17 mouse cellular contexts compared by ENCODE assay signal in the genomic region with DNA sequence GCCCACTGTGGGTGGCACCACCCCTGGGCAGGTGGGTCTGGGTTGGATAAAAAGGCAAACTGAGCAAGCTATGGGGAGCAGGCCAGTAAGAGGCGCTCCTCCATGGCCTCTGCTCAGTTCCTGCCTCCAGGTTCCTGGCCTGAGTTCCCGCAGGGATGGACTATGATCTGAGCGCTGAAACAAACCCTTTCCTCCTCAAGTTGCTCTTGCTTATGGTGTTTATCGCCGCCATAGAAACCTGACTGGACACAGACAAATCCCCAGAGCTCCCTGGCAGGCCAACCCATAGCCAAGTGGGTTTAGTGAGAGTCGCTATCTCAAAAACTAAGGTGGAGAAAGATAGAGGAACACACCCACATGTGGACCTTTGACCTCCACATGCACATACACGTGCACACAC.
DNase-seq lines count a peak whose midpoint lies in the region; ATAC-seq lines count a peak whose summit lies in the region.
"Had no signal": no experiment of that assay in that cellular context is flagged by ENCODE, and none has a peak within 500 bp of the region (broad histone marks: within the 10 kb centered on the region; RNA-seq: fewer than 3 reads in every experiment).

No protein-coding gene starts in this region.

- peaks cover 79% of the 10 kb centered on the region for H3K4me1 ChIP-seq in heart, embryonic 13.5 days
- peaks cover 48% of the 10 kb centered on the region for H3K4me1 ChIP-seq in heart, embryonic 11.5 days (ENCODE audit: control insufficient read depth, insufficient read depth, low read length)
- H3K4me1 ChIP-seq in intestine, embryonic 16.5 days (ENCODE audit: control insufficient read depth, insufficient read depth, low read length): peaks cover 52% of the 10 kb centered on the region

- WGBS in heart, embryonic 13.5 days: 67% methylated on average over 7 of the region's 7 CpGs
- 65% methylated on average over 7 of the region's 7 CpGs for WGBS in heart, embryonic 11.5 days (ENCODE audit: insufficient replicate concordance)
- WGBS in intestine, embryonic 16.5 days: 61% methylated on average over 7 of the region's 7 CpGs

- H3K27me3 ChIP-seq in heart, embryonic 13.5 days (replicated peaks): 0 out of 2 replicates have a peak, but pooled peaks cover 2% of the 10 kb centered on the region
- peaks cover 6% of the 10 kb centered on the region; the same call in 1 of the 2 replicates for H3K27me3 ChIP-seq in heart, embryonic 11.5 days (ENCODE audit: control insufficient read depth, insufficient read depth, low read length)
- H3K27me3 ChIP-seq in intestine, embryonic 16.5 days (replicated peaks; ENCODE audit: control insufficient read depth, insufficient read depth, low read length): no peaks in the 10 kb centered on the region

- no peak overlapping the region for H3K4me2 ChIP-seq in heart, embryonic 13.5 days
- no peak overlapping the region for H3K4me2 ChIP-seq in heart, embryonic 11.5 days
- no peak overlapping the region for H3K4me2 ChIP-seq in intestine, embryonic 16.5 days (ENCODE audit: low read depth, low read length)
- H3K4me2 ChIP-seq: liver, embryonic 13.5 days had no signal

- no peaks in the 10 kb centered on the region for H3K9me3 ChIP-seq in heart, embryonic 13.5 days
- H3K9me3 ChIP-seq in heart, embryonic 11.5 days (replicated peaks; ENCODE audit: control insufficient read depth, low read length): no peaks in the 10 kb centered on the region
- H3K9me3 ChIP-seq in intestine, embryonic 16.5 days (ENCODE audit: control insufficient read depth, low read length): no peaks in the 10 kb centered on the region
- H3K9me3 ChIP-seq: hindbrain, embryonic 10.5 days; liver, embryonic 13.5 days had no signal

- no peak for ATAC-seq in heart, embryonic 13.5 days (ENCODE audit: extremely low read depth, insufficient number of reproducible peaks, low FRiP score, low TSS enrichment)
- no peak for ATAC-seq in heart, embryonic 11.5 days (replicated peaks; ENCODE audit: insufficient number of reproducible peaks, low FRiP score, low TSS enrichment)
- peak; percentile 51 for ATAC-seq in intestine, embryonic 16.5 days
- ATAC-seq: forebrain, embryonic 16.5 days had no signal

- DNase-seq in kidney, postnatal 10 days: peak; percentile 39
- DNase-seq in kidney, adult 8-10 months: no peak
- DNase-seq in NIH3T3 (ENCODE audit: low read depth): peak; percentile 43
- no peak for DNase-seq in layer of hippocampus, adult 18-20 months (ENCODE audit: low spot score in 2 of 2)
- DNase-seq in natural killer cell, adult 2 months (ENCODE audit: low spot score in 2 of 2): no peak
- DNase-seq: cerebellum, adult 2 months; left cerebral cortex, postnatal 4 days; liver, embryonic 13.5 days; thymus, adult 2 months had no signal

- H3K36me3 ChIP-seq in heart, embryonic 13.5 days: no peaks in the 10 kb centered on the region
- H3K36me3 ChIP-seq in heart, embryonic 11.5 days (ENCODE audit: control insufficient read depth, insufficient read depth, low read length): no peaks in the 10 kb centered on the region
- H3K36me3 ChIP-seq in intestine, embryonic 16.5 days (ENCODE audit: control insufficient read depth, insufficient read depth, low read length): no peaks in the 10 kb centered on the region
- H3K36me3 ChIP-seq: hindbrain, embryonic 10.5 days; liver, embryonic 13.5 days had no signal

- H3K4me3 ChIP-seq in heart, embryonic 13.5 days: no peak overlapping the region
- no peak overlapping the region for H3K4me3 ChIP-seq in heart, embryonic 11.5 days (ENCODE audit: low read depth, low read length)
- no peak overlapping the region for H3K4me3 ChIP-seq in intestine, embryonic 16.5 days (ENCODE audit: low read length)
- H3K4me3 ChIP-seq: erythroblast, embryonic 14.5 days; heart, adult 2 months; hindbrain, embryonic 10.5 days; liver, embryonic 13.5 days; myocyte had no signal

- H3K9ac ChIP-seq in heart, embryonic 13.5 days: 0 out of 2 replicates have a peak overlapping the region, but pooled peaks have one; percentile 5
- no peak overlapping the region for H3K9ac ChIP-seq in heart, embryonic 11.5 days (ENCODE audit: low read depth, low read length)
- no peak overlapping the region for H3K9ac ChIP-seq in intestine, embryonic 16.5 days (ENCODE audit: low read depth, low read length)
- H3K9ac ChIP-seq: liver, embryonic 13.5 days had no signal

- peak overlapping the region; percentile 67; the same call in 1 of the 2 replicates for H3K27ac ChIP-seq in heart, embryonic 13.5 days (replicated peaks)
- no peak overlapping the region for H3K27ac ChIP-seq in heart, embryonic 11.5 days (ENCODE audit: low read depth, low read length)
- peak overlapping the region; percentile 84 for H3K27ac ChIP-seq in intestine, embryonic 16.5 days (ENCODE audit: low read length)
- H3K27ac ChIP-seq: heart, adult 2 months; hindbrain, embryonic 10.5 days; liver, embryonic 13.5 days had no signal

Comparison
In these comparisons a context has a peak if more than half of its experiments do, and no peak if none do; other contexts are left out.
1. DNase-seq: peak in kidney, postnatal 10 days (single experiment) and NIH3T3 (single experiment); none in kidney, adult 8-10 months (0 of 2), layer of hippocampus, adult 18-20 months (0 of 2) and natural killer cell, adult 2 months (0 of 2).